Mouse (Mus musculus) embryonic fibroblast, embryonic 13.5 days (primary cell): ENCODE data around the gene Rnase13.

ENCODE experiments used
- CTCF ChIP-seq: IDR thresholded peaks from 2 replicates; pipeline ENCODE4 v1.5.1; 2011; ENCODE audit warnings: mild to moderate bottlenecking, control low read depth, low read length, moderate library complexity, borderline replicate concordance; ENCODE audit not compliant: insufficient read depth
- POLR2A ChIP-seq: IDR thresholded peaks from 2 replicates; pipeline ENCODE4 v1.6.1; 2011; ENCODE audit warnings: low read depth, mild to moderate bottlenecking, control low read depth, low read length, moderate library complexity

DNA sequence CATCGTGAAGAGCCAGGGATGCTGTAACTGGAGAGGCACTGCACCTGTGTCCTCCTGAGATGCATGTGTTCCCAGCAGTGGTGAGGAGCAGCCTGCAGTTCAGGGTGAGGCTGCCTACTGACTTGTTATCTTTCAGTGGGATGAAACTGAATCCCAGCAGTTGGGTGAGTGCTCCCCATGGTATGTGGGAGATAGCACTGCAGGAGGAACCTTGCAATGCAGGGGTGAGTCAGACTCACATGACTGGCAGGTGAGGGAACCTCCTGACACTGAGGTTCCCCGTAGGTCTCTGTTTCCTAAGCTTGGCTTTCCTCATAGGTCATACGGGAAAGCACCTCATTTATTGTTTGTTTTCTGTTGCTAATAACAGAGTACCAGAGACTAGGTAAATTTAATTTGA lies 45.1 kb downstream of the Rnase13 start:
- TF ChIP-seq POLR2A (no peak), CTCF (no peak)
